8 mouse cellular contexts compared by ENCODE assay signal in the genomic region with DNA sequence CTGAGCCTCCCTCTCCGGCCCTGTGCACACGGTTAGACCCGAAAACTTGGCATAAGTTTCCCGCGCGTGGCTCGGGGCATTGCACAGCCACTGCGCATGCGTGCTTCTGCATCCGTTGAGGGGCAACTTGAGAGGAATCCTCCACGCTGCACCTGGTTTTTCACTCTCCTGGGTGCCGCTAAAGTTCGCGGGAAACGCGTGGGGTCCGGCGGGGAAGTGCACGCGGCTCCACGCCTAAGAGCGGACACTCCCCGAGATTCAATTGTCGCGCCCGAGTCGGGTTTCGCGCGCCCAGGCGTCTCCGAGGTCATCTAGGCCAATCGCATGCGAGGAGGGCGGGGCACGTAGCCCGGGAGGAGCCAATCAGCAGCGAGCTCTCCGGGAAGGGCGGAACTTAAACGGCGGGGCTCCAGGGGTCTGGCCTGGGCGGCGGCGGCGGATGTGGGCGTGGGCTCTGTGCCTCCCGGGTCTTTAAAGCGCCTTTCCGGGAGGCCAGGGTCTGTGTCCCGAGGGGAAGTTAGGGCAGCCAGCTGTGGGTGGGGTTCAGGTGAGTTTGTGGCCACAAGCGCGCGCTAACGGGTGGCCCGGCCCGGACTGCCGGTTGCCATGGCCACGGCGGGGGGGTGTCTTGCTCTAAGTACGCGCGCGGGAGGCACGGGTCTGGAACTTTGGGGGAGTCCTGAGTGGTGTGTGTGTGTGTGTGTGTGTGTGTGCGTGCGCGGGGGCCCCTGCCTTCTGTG. TPM values are rescaled to one million over a fixed set of nuclear protein-coding genes. Genes with fewer than 3 reads are reported as not detected.
DNase-seq lines count a peak whose midpoint lies in the region; ATAC-seq and TF ChIP-seq lines count a peak whose summit lies in the region.

No protein-coding gene starts in this region.

- no peaks in the 10 kb centered on the region for H3K27me3 ChIP-seq in Patski
- no peaks in the 10 kb centered on the region for H3K27me3 ChIP-seq in hindbrain, embryonic 12.5 days

- peak overlapping the region; percentile 94 for H3K4me2 ChIP-seq in hindbrain, embryonic 12.5 days (replicated peaks)

- in situ Hi-C loops in Patski (cut with MboI; ENCODE audit: low pct_unique_long_range_greater_than_20kb): no loop called here

- no peak for TF ChIP-seq CTCF in Patski (IDR thresholded peaks at IDR 0.05)

- H3K36me3 ChIP-seq in hindbrain, embryonic 12.5 days: peaks cover 12% of the 10 kb centered on the region

- peak overlapping the region; percentile 79 for H3K4me3 ChIP-seq in hindbrain, embryonic 12.5 days

- peaks cover 38% of the 10 kb centered on the region for H3K4me1 ChIP-seq in hindbrain, embryonic 12.5 days

- ATAC-seq in Patski: peak; percentile 95
- peak; percentile 94 for ATAC-seq in hindbrain, embryonic 12.5 days (ENCODE audit: low FRiP score)

- DNase-seq in Patski (ENCODE audit: low read depth, low spot score): no peak
- peak; percentile 98 for DNase-seq in cerebellum, postnatal 10 days
- DNase-seq in frontal cortex, postnatal 10 days (ENCODE audit: low spot score in 2 of 2): peak; percentile 86 to 93
- DNase-seq in layer of hippocampus, postnatal 10 days (ENCODE audit: low spot score in 2 of 2): peak; percentile 94 to 96
- DNase-seq in lung, postnatal 10 days: peak; percentile 98
- DNase-seq in ovary, postnatal 14 days (ENCODE audit: low spot score): peak; percentile 93
- peak; percentile 96 to 97 for DNase-seq in thymus, postnatal 10 days (ENCODE audit: low spot score in 2 of 2)

- under 1% methylated on average over 68 of the region's 68 CpGs for WGBS in hindbrain, embryonic 12.5 days

- H3K9me3 ChIP-seq in hindbrain, embryonic 12.5 days (replicated peaks): no peaks in the 10 kb centered on the region

- peak overlapping the region; percentile 75 for H3K27ac ChIP-seq in hindbrain, embryonic 12.5 days

- H3K9ac ChIP-seq in hindbrain, embryonic 12.5 days: peak overlapping the region; percentile 82

- POLR2A ChIA-PET in Patski (lab: Charles Lee): interaction anchor here (1.0 to 1.6 kb wide), 2 partner anchors 13 to 15 kb away, joined by 3 to 5 read pairs; no protein-coding TSS in a partner anchor

- CTCF ChIA-PET in Patski (lab: Charles Lee): interaction anchor here (1.8 kb wide), 1 partner anchor 13 kb away, joined by 5 read pairs; no protein-coding TSS in a partner anchor

RNA-seq across cellular contexts. Expression of gene Uhrf1, which starts 0.9 kb away (rescaled TPM):
- 44.3 TPM for polyA plus RNA-seq in Patski (2021)
- polyA plus RNA-seq in hindbrain, embryonic 12.5 days (2016; fragmentation: Nextera tagmentation; extraction: Ambion mirVana): 95.7 and 99.9 TPM in 2 replicates
- 1 to 10 TPM; 5.9 to 6.3 TPM for total RNA-seq in layer of hippocampus, postnatal 10 days (2021)

RNA-seq across cellular contexts. Expression of gene Arrdc5, which starts 3.9 kb away (rescaled TPM):
- polyA plus RNA-seq in Patski (2021): not detected
- polyA plus RNA-seq in hindbrain, embryonic 12.5 days (2016; fragmentation: Nextera tagmentation; extraction: Ambion mirVana): not detected in 2 replicates
- not detected for total RNA-seq in layer of hippocampus, postnatal 10 days (2021)

RNA-seq across cellular contexts. Expression of gene Plin3, which starts 11.3 kb away (rescaled TPM):
- polyA plus RNA-seq in Patski (2021): 82.5 TPM
- polyA plus RNA-seq in hindbrain, embryonic 12.5 days (2016; fragmentation: Nextera tagmentation; extraction: Ambion mirVana): 37.1 and 37.2 TPM in 2 replicates
- 1 to 10 TPM; 5.7 to 7.3 TPM for total RNA-seq in layer of hippocampus, postnatal 10 days (2021)

RNA-seq across cellular contexts. Expression of gene Kdm4b, which starts 21.8 kb away (rescaled TPM):
- polyA plus RNA-seq in Patski (2021): 29.1 TPM
- 75.3 and 86.9 TPM in 2 replicates for polyA plus RNA-seq in hindbrain, embryonic 12.5 days (2016; fragmentation: Nextera tagmentation; extraction: Ambion mirVana)
- total RNA-seq in layer of hippocampus, postnatal 10 days (2021): 10 to 100 TPM; 85.3 to 87.1 TPM

RNA-seq across cellular contexts. Expression of gene Ticam1, which starts 27.4 kb away (rescaled TPM):
- polyA plus RNA-seq in Patski (2021): 23.9 TPM
- polyA plus RNA-seq in hindbrain, embryonic 12.5 days (2016; fragmentation: Nextera tagmentation; extraction: Ambion mirVana): 2.3 and 2.5 TPM in 2 replicates
- 1 to 10 TPM; 5.2 to 5.9 TPM for total RNA-seq in layer of hippocampus, postnatal 10 days (2021)
